Mouse (Mus musculus): ENCODE results near the gene Wee2. TPM values are rescaled to one million over a fixed set of nuclear protein-coding genes. Genes with fewer than 3 reads are reported as not detected.

Gene Wee2
- polyA plus RNA-seq, 1 experiment from 2014 or later, result 0.19 TPM

DNA sequence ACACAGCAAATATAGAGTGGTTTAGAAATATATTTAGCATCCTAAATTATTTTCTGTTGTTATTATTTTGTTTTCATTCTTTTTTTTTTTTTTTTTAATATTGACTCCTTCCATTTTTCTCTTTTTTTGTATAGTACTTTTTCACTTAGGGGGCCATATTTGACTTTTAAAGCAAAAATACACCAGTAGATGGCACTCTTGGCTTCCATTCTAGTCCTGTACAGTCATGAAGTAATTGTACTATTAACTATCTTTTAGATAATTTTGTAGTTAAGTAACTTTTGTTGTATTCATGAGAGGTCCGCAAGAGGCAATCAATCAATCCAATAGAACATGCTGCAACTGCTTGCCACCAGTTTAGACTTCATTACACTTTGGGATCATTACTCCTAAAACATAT is 40.8 kb downstream of the Wee2 start:
- no peaks in the 10 kb centered on the region for H3K27me3 ChIP-seq (ENCODE audit: control insufficient read depth, insufficient read depth, low read length)
- no peak overlapping the region for H3K27ac ChIP-seq (ENCODE audit: low read depth, low read length)
- peak; percentile 10 for DNase-seq (ENCODE audit: low spot score)
- no peak overlapping the region for H3K4me2 ChIP-seq (replicated peaks; ENCODE audit: low read depth, low read length)
- no peaks in the 10 kb centered on the region for H3K9me3 ChIP-seq (ENCODE audit: control insufficient read depth, low read length)
- peaks cover 12% of the 10 kb centered on the region; the same call in 1 of the 2 replicates for H3K36me3 ChIP-seq (ENCODE audit: control insufficient read depth, insufficient read depth, low read length)
- ATAC-seq (ENCODE audit: low FRiP score), result no peak
- H3K9ac ChIP-seq (ENCODE audit: low read depth, low read length), result no peak overlapping the region
- no peak overlapping the region for H3K4me3 ChIP-seq (ENCODE audit: low read depth, low read length)
- 94% methylated on average over 1 of the region's 1 CpGs for WGBS
- H3K4me1 ChIP-seq (replicated peaks; ENCODE audit: control insufficient read depth, insufficient read depth, low read length), result no peaks in the 10 kb centered on the region

GRCm38 (mm10) chr6:40482318-40482717 is 43.4 kb downstream of the Wee2 start:
- ATAC-seq (ENCODE audit: low FRiP score), result no peak
- peaks cover 10% of the 10 kb centered on the region; the same call in 1 of the 2 replicates for H3K36me3 ChIP-seq (ENCODE audit: control insufficient read depth, insufficient read depth, low read length)
- WGBS, result 95% methylated on average over 5 of the region's 5 CpGs

DNA sequence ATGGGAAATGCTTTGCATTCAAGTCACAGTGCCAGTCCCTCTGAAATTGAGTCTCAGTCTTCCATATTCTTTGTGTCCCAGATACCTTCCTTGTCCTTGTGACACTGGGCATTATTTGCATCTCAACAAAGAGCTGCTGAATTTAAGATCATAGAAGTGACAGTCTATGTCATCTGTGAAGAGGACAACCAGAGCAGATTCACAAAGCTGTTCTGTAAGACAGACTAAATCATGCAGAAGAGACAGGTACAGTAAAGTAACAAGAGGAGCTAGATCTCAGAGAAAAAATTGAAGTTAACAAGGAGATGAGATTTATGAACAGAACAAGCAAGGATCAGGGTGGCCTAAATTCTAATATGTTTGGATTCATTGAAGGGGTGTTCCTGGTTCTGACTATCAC is 52.0 kb downstream of the Wee2 start, which contains the start of gene Tas2r137:
Gene Tas2r137, plus strand, starts transcription at position 301 of the 400 bp plus-strand sequence.
- no peak within 1 kb of the TSS for H3K27ac ChIP-seq (ENCODE audit: low read depth, low read length)

More at GRCm38 (mm10) chr6:40482318-40482717, 43.4 kb downstream of the Wee2 start:
- Histone ChIP-seq H3K27ac (ENCODE audit: low read depth, low read length) (no peak overlapping the region), H3K27me3 (ENCODE audit: control insufficient read depth, insufficient read depth, low read length) (no peaks in the 10 kb centered on the region), H3K4me2 (replicated peaks; ENCODE audit: low read depth, low read length) (no peak overlapping the region), H3K4me1 (replicated peaks; ENCODE audit: control insufficient read depth, insufficient read depth, low read length) (no peaks in the 10 kb centered on the region), H3K9ac (ENCODE audit: low read depth, low read length) (no peak overlapping the region), H3K9me3 (ENCODE audit: control insufficient read depth, low read length) (no peaks in the 10 kb centered on the region), H3K4me3 (ENCODE audit: low read depth, low read length) (no peak overlapping the region)
- DNase-seq (ENCODE audit: low spot score), result no peak

DNA sequence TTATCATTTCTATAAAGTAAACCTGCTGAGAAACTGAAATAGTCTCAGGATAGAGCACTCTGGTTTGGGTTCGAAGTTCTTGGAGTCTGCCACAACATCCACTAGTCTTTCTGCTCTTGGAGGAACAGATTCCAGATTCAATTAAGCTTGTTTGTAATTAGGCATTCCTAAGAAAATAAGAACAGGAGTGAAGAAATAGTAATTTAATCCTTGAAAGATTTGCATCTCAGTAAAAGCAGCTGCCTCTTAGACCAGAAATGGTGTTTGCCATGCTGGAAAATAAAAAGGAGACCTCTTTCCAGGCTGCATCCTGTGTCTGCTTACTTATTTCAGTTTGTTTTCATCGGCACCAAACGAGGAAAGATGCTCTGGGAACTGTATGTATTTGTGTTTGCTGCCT is 54.3 kb downstream of the Wee2 start, which contains the start of gene Tas2r108:
Gene Tas2r108, plus strand, starts transcription at position 301 of the 400 bp plus-strand sequence.
- ATAC-seq (ENCODE audit: low FRiP score) (no peak), DNase-seq (ENCODE audit: low spot score) (no peak)
- WGBS, result 94% methylated on average over 3 of the region's 3 CpGs
- Histone ChIP-seq H3K9me3 (ENCODE audit: control insufficient read depth, low read length) (no peaks in the 10 kb centered on the region), H3K4me2 (replicated peaks; ENCODE audit: low read depth, low read length) (no peak within 1 kb of the TSS), H3K9ac (ENCODE audit: low read depth, low read length) (no peak within 1 kb of the TSS), H3K27me3 (ENCODE audit: control insufficient read depth, insufficient read depth, low read length) (no peaks in the 10 kb centered on the region), H3K4me3 (ENCODE audit: low read depth, low read length) (no peak within 1 kb of the TSS), H3K36me3 (ENCODE audit: control insufficient read depth, insufficient read depth, low read length) (no peaks in the 10 kb centered on the region), H3K27ac (ENCODE audit: low read depth, low read length) (no peak within 1 kb of the TSS), H3K4me1 (replicated peaks; ENCODE audit: control insufficient read depth, insufficient read depth, low read length) (no peaks in the 10 kb centered on the region)

More for the DNA sequence above, 52.0 kb downstream of the Wee2 start, which contains the start of gene Tas2r137:
- DNase-seq (ENCODE audit: low spot score) (no peak), ATAC-seq (ENCODE audit: low FRiP score) (no peak)
- Histone ChIP-seq H3K27me3 (ENCODE audit: control insufficient read depth, insufficient read depth, low read length) (no peaks in the 10 kb centered on the region), H3K4me1 (replicated peaks; ENCODE audit: control insufficient read depth, insufficient read depth, low read length) (no peaks in the 10 kb centered on the region), H3K4me3 (ENCODE audit: low read depth, low read length) (no peak within 1 kb of the TSS), H3K9ac (ENCODE audit: low read depth, low read length) (no peak within 1 kb of the TSS), H3K36me3 (ENCODE audit: control insufficient read depth, insufficient read depth, low read length) (no peaks in the 10 kb centered on the region), H3K4me2 (replicated peaks; ENCODE audit: low read depth, low read length) (no peak within 1 kb of the TSS), H3K9me3 (ENCODE audit: control insufficient read depth, low read length) (no peaks in the 10 kb centered on the region)

Other genes with a start within 250 kb of the Wee2 start
- 43.2 and 43.4 TPM in 2 replicates for gene Agk, start 113.9 kb upstream of the Wee2 start, polyA plus RNA-seq (2014; fragmentation: Nextera tagmentation; extraction: Ambion mirVana)
- 14.8 and 16.8 TPM in 2 replicates for gene E330009J07Rik, start 3.0 kb upstream of the Wee2 start, polyA plus RNA-seq (2014; fragmentation: Nextera tagmentation; extraction: Ambion mirVana)
- 167 and 171 TPM in 2 replicates for gene Ssbp1, start 32.3 kb downstream of the Wee2 start, polyA plus RNA-seq (2014; fragmentation: Nextera tagmentation; extraction: Ambion mirVana)
- gene Tas2r137, start 52.1 kb downstream of the Wee2 start, polyA plus RNA-seq (2014; fragmentation: Nextera tagmentation; extraction: Ambion mirVana), result not detected in 2 replicates
- gene Tas2r108, start 54.4 kb downstream of the Wee2 start, polyA plus RNA-seq (2014; fragmentation: Nextera tagmentation; extraction: Ambion mirVana), result 0.73 TPM in 1 of 2 replicates, not detected in the other
- gene Prss37, start 80.4 kb downstream of the Wee2 start, polyA plus RNA-seq (2014; fragmentation: Nextera tagmentation; extraction: Ambion mirVana), result 0.17 TPM in 1 of 2 replicates, not detected in the other
- 0.21 TPM in 1 of 2 replicates, not detected in the other for gene Olfr461, start 116.0 kb downstream of the Wee2 start, polyA plus RNA-seq (2014; fragmentation: Nextera tagmentation; extraction: Ambion mirVana)
- not detected in 2 replicates for gene Olfr460, start 130.4 kb downstream of the Wee2 start, polyA plus RNA-seq (2014; fragmentation: Nextera tagmentation; extraction: Ambion mirVana)
- gene Clec5a, start 146.7 kb downstream of the Wee2 start, polyA plus RNA-seq (2014; fragmentation: Nextera tagmentation; extraction: Ambion mirVana), result 0.25 and 1.2 TPM in 2 replicates
- gene Tas2r138, start 174.2 kb downstream of the Wee2 start, polyA plus RNA-seq (2014; fragmentation: Nextera tagmentation; extraction: Ambion mirVana), result not detected in 2 replicates
- gene Mgam, start 189.7 kb downstream of the Wee2 start, polyA plus RNA-seq (2014; fragmentation: Nextera tagmentation; extraction: Ambion mirVana), result not detected in 2 replicates